Mouse (Mus musculus) forebrain, embryonic 11.5 days (tissue): ENCODE measurements at regions not wholly inside any gene's neighbourhood (a gene's known extent, or its start where the extent isn't known, plus 50 kb on each side); places are given as distances from the start of the nearest gene placed in this dataset.

Experiments
- ATAC-seq: fragments of 200-750 bp; cut with Nextera tagmentation; replicated peaks from 2 replicates; pipeline ENCODE4 v1.8.0; 2017; ENCODE audit warnings: moderate TSS enrichment; ENCODE audit not compliant: low FRiP score
- DNase-seq: peaks from one replicate; pipeline ENCODE4 v3.0.0-alpha.2; 2017; ENCODE audit warnings: low spot score
- H3K27ac ChIP-seq: fragments of 300-500 bp; sonication (generic); 2 replicates; pipeline ENCODE4 v1.5.1; 2014; ENCODE audit warnings: low read depth, low read length
- H3K27me3 ChIP-seq: fragments of 300-500 bp; sonication (generic); 2 replicates; pipeline ENCODE4 v1.6.1; 2014; ENCODE audit warnings: mild to moderate bottlenecking, low read length, mixed read lengths; ENCODE audit not compliant: control insufficient read depth, insufficient read depth
- H3K36me3 ChIP-seq: fragments of 300-500 bp; sonication (generic); 2 replicates; pipeline ENCODE4 v1.6.1; 2014; ENCODE audit warnings: mild to moderate bottlenecking, low read length, moderate library complexity, mixed read lengths; ENCODE audit not compliant: control insufficient read depth, insufficient read depth
- H3K4me1 ChIP-seq: fragments of 300-500 bp; sonication (generic); replicated peaks from 2 replicates; pipeline ENCODE4 v1.6.1; 2014; ENCODE audit warnings: low read length, mixed read lengths; ENCODE audit not compliant: control insufficient read depth, insufficient read depth
- H3K4me2 ChIP-seq: fragments of 300-500 bp; sonication (generic); 2 replicates; pipeline ENCODE4 v1.6.1; 2014; ENCODE audit warnings: low read depth, mild to moderate bottlenecking, low read length, moderate library complexity, mixed read lengths; ENCODE audit not compliant: severe bottlenecking
- H3K4me3 ChIP-seq: fragments of 300-500 bp; sonication (generic); 2 replicates; pipeline ENCODE4 v1.5.1; 2014; ENCODE audit warnings: low read depth, low read length
- H3K9ac ChIP-seq: fragments of 300-500 bp; sonication (generic); 2 replicates; pipeline ENCODE4 v1.6.1; 2014; ENCODE audit warnings: low read length
- H3K9me3 ChIP-seq: fragments of 300-500 bp; sonication (generic); 2 replicates; pipeline ENCODE4 v1.6.1; 2016; ENCODE audit warnings: low read length, mixed read lengths; ENCODE audit not compliant: control insufficient read depth
- WGBS: fragments of 180-500 bp; shearing (Covaris S2); extraction: QIAGEN DNeasy Blood & Tissue Kit; methylation state at CpG from one replicate; pipeline ENCODE4 v1.1.7; 2014; 5-methylcytosine and 5-hydroxymethylcytosine counted together

GRCm38 (mm10) chrX:70931944-70932343 is 118.1 kb upstream of the Mamld1 start:
- WGBS: 68% methylated on average over 2 of the region's 2 CpGs
- no peak overlapping the region for H3K9ac ChIP-seq

GRCm38 (mm10) chrX:70945382-70945781 is 104.7 kb upstream of the Mamld1 start:
- Histone ChIP-seq H3K4me3 (no peak overlapping the region), H3K27me3 (no peaks in the 10 kb centered on the region), H3K27ac (no peak overlapping the region), H3K9me3 (no peaks in the 10 kb centered on the region), H3K4me2 (no peak overlapping the region), H3K36me3 (no peaks in the 10 kb centered on the region), H3K4me1 (no peaks in the 10 kb centered on the region), H3K9ac (no peak overlapping the region)
- ATAC-seq (no peak), DNase-seq (no peak)
- WGBS: 60% methylated on average over 2 of the region's 2 CpGs

More at GRCm38 (mm10) chrX:70931944-70932343, 118.1 kb upstream of the Mamld1 start:
- no peak overlapping the region for H3K4me3 ChIP-seq
- ATAC-seq (no peak), DNase-seq (no peak)
- no peaks in the 10 kb centered on the region for H3K36me3 ChIP-seq
- no peaks in the 10 kb centered on the region for H3K27me3 ChIP-seq
- no peak overlapping the region for H3K27ac ChIP-seq
- H3K9me3 ChIP-seq: no peaks in the 10 kb centered on the region
- H3K4me1 ChIP-seq: no peaks in the 10 kb centered on the region
- no peak overlapping the region for H3K4me2 ChIP-seq

GRCm38 (mm10) chrX:70946052-70946451 is 104.0 kb upstream of the Mamld1 start:
- Histone ChIP-seq H3K36me3 (no peaks in the 10 kb centered on the region), H3K9me3 (no peaks in the 10 kb centered on the region), H3K4me2 (no peak overlapping the region), H3K4me1 (no peaks in the 10 kb centered on the region), H3K4me3 (no peak overlapping the region), H3K27me3 (no peaks in the 10 kb centered on the region), H3K9ac (no peak overlapping the region), H3K27ac (no peak overlapping the region)
- WGBS: 53% methylated on average over 8 of the region's 8 CpGs
- no peak for ATAC-seq
- DNase-seq: peak; percentile 50

GRCm38 (mm10) chrX:70949232-70949631 is 100.8 kb upstream of the Mamld1 start:
- Histone ChIP-seq H3K27me3 (no peaks in the 10 kb centered on the region), H3K4me3 (no peak overlapping the region), H3K27ac (no peak overlapping the region), H3K4me2 (no peak overlapping the region), H3K9ac (no peak overlapping the region), H3K36me3 (no peaks in the 10 kb centered on the region), H3K4me1 (no peaks in the 10 kb centered on the region), H3K9me3 (no peaks in the 10 kb centered on the region)
- no peak for DNase-seq
- no peak for ATAC-seq
- 85% methylated on average over 3 of the region's 3 CpGs for WGBS

- Histone ChIP-seq H3K27ac (no peak overlapping the region), H3K4me2 (no peak overlapping the region), H3K27me3 (no peaks in the 10 kb centered on the region), H3K36me3 (no peaks in the 10 kb centered on the region), H3K4me3 (no peak overlapping the region), H3K9me3 (no peaks in the 10 kb centered on the region), H3K4me1 (no peaks in the 10 kb centered on the region), H3K9ac (no peak overlapping the region)
- ATAC-seq (no peak), DNase-seq (no peak)
- 79% methylated on average over 3 of the region's 3 CpGs for WGBS
These were observed 97.0 kb upstream of the Mamld1 start for GRCm38 (mm10) chrX:70953022-70953421.
